Mouse (Mus musculus) myocyte (in vitro differentiated cells): ENCODE results near the gene Krt27. TPM values are rescaled to one million over a fixed set of nuclear protein-coding genes. Genes with fewer than 3 reads are reported as not detected.

Experiments used
- H3K27me3 ChIP-seq: one replicate; pipeline ENCODE4 v1.6.1; 2011; ENCODE audit not compliant: control insufficient read depth, insufficient read depth, insufficient read length
- H3K36me3 ChIP-seq: one replicate; pipeline ENCODE4 v1.6.1; 2011; ENCODE audit not compliant: control insufficient read depth, insufficient read depth
- H3K4me2 ChIP-seq: one replicate; pipeline ENCODE4 v1.6.1; 2011; ENCODE audit warnings: low read depth, control low read depth
- H3K4me3 ChIP-seq: one replicate; pipeline ENCODE4 v1.5.1; 2011; ENCODE audit warnings: mild to moderate bottlenecking, control low read depth, moderate library complexity
- H3K79me2 ChIP-seq: one replicate; pipeline ENCODE4 v1.6.1; 2011; ENCODE audit not compliant: control insufficient read depth, insufficient read depth
- H3ac ChIP-seq: one replicate; pipeline ENCODE4 v1.6.1; 2011; ENCODE audit not compliant: control insufficient read depth, insufficient read length
- CEBPB ChIP-seq: IDR thresholded peaks from 2 replicates; pipeline ENCODE4 v1.6.1; 2011; ENCODE audit warnings: mild to moderate bottlenecking, moderate library complexity; ENCODE audit not compliant: poor library complexity, insufficient read depth, severe bottlenecking
- E2F4 ChIP-seq: IDR thresholded peaks from one replicate; pipeline ENCODE4 v1.6.1; 2011; ENCODE audit warnings: mild to moderate bottlenecking, control low read depth, moderate library complexity; ENCODE audit not compliant: insufficient read depth
- MAX ChIP-seq: IDR thresholded peaks from one replicate; pipeline ENCODE4 v1.6.1; 2011; ENCODE audit warnings: low read depth, mild to moderate bottlenecking, control low read depth
- MYOD1 ChIP-seq, 3 experiments: IDR thresholded peaks; one replicate each; pipeline ENCODE4 v1.6.1; 2011; ENCODE audit warnings: control low read depth in 2 of 3, low read depth in 2 of 3, mild to moderate bottlenecking in 2 of 3, moderate library complexity in 1 of 3; ENCODE audit not compliant: insufficient read length in 2 of 3, control insufficient read depth in 1 of 3
- MYOG ChIP-seq, 3 experiments: IDR thresholded peaks; one replicate each; pipeline ENCODE4 v1.6.1; 2011; ENCODE audit warnings: control low read depth in 2 of 3, low read depth in 2 of 3, mild to moderate bottlenecking in 2 of 3; ENCODE audit not compliant: insufficient read length in 2 of 3, control insufficient read depth in 1 of 3, insufficient read depth in 1 of 3
- POLR2A ChIP-seq: IDR thresholded peaks from one replicate; pipeline ENCODE4 v1.6.1; 2011; ENCODE audit warnings: low read depth, mild to moderate bottlenecking, control low read depth, moderate library complexity; ENCODE audit not compliant: insufficient read length
- POLR2AphosphoS2 ChIP-seq: IDR thresholded peaks from one replicate; pipeline ENCODE4 v1.6.1; 2011; ENCODE audit warnings: low read depth, control low read depth; ENCODE audit not compliant: insufficient read length
- REST ChIP-seq: IDR thresholded peaks from one replicate; pipeline ENCODE4 v1.6.1; 2011; ENCODE audit warnings: mild to moderate bottlenecking, control low read depth, moderate library complexity; ENCODE audit not compliant: insufficient read depth, insufficient read length
- SRF ChIP-seq: IDR thresholded peaks from one replicate; pipeline ENCODE4 v1.6.1; 2011; ENCODE audit warnings: low read depth; ENCODE audit not compliant: control insufficient read depth, insufficient read length
- TCF12 ChIP-seq: IDR thresholded peaks from one replicate; pipeline ENCODE4 v1.6.1; 2011; ENCODE audit warnings: mild to moderate bottlenecking, control low read depth; ENCODE audit not compliant: poor library complexity, insufficient read depth, severe bottlenecking
- TCF3 ChIP-seq: IDR thresholded peaks from one replicate; pipeline ENCODE4 v1.6.1; 2011; ENCODE audit warnings: low read depth, control low read depth; ENCODE audit not compliant: insufficient read length
- USF1 ChIP-seq: IDR thresholded peaks from one replicate; pipeline ENCODE4 v1.6.1; 2011; ENCODE audit warnings: low read depth, mild to moderate bottlenecking, control low read depth, moderate library complexity
- polyA plus RNA-seq: library from polyadenylated mRNA; unstranded; fragments of >200 nt; fragmentation: generic; extraction: Trizol; gene quantifications from one replicate; pipeline ENCODE4 v1.2.1, GENCODE M21; 2012; ENCODE audit warnings: missing spikeins

Gene Krt27
- polyA plus RNA-seq, 1 experiment: not detected

GRCm38 (mm10) chr11:99321094-99321493, 29.8 kb downstream of the Krt27 start:
- no peak for TF ChIP-seq POLR2A
- Histone ChIP-seq H3K36me3 (no peaks in the 10 kb centered on the region), H3ac (no peak overlapping the region), H3K27me3 (peaks cover 26% of the 10 kb centered on the region), H3K79me2 (no peaks in the 10 kb centered on the region), H3K4me3 (no peak overlapping the region), H3K4me2 (no peak overlapping the region)

GRCm38 (mm10) chr11:99319127-99319526, 31.8 kb downstream of the Krt27 start:
- no peak for TF ChIP-seq E2F4
- TF ChIP-seq POLR2AphosphoS2: no peak
- no peak for TF ChIP-seq USF1
- TF ChIP-seq MYOG (IDR thresholded peaks at IDR 0.05; ENCODE audit: control insufficient read depth in 1 of 3, insufficient read depth in 1 of 3, insufficient read length in 2 of 3, low read depth in 2 of 3): no peak
- no peak for TF ChIP-seq MYOD1 (IDR thresholded peaks at IDR 0.05; ENCODE audit: control insufficient read depth in 1 of 3, insufficient read length in 2 of 3, low read depth in 2 of 3)
- no peak for TF ChIP-seq REST
- TF ChIP-seq CEBPB: no peak
- no peak for TF ChIP-seq MAX
- TF ChIP-seq TCF12: no peak
- no peak for TF ChIP-seq TCF3
- TF ChIP-seq SRF: no peak
- TF ChIP-seq POLR2A: no peak
- H3K79me2 ChIP-seq: no peaks in the 10 kb centered on the region
- no peaks in the 10 kb centered on the region for H3K36me3 ChIP-seq
- peaks cover 28% of the 10 kb centered on the region for H3K27me3 ChIP-seq
- no peak overlapping the region for H3ac ChIP-seq
- no peak overlapping the region for H3K4me2 ChIP-seq
- no peak overlapping the region for H3K4me3 ChIP-seq

GRCm38 (mm10) chr11:99316543-99316942, 34.4 kb downstream of the Krt27 start:
- H3K4me3 ChIP-seq: no peak overlapping the region
- no peak overlapping the region for H3ac ChIP-seq
- no peaks in the 10 kb centered on the region for H3K79me2 ChIP-seq
- H3K4me2 ChIP-seq: no peak overlapping the region
- peaks cover 28% of the 10 kb centered on the region for H3K27me3 ChIP-seq
- no peaks in the 10 kb centered on the region for H3K36me3 ChIP-seq
- TF ChIP-seq MYOD1 (IDR thresholded peaks at IDR 0.05; ENCODE audit: control insufficient read depth in 1 of 3, insufficient read length in 2 of 3, low read depth in 2 of 3) (no peak), TCF3 (no peak), REST (no peak), MAX (no peak), USF1 (no peak), CEBPB (no peak), POLR2A (no peak), TCF12 (no peak), SRF (no peak), E2F4 (no peak), MYOG (IDR thresholded peaks at IDR 0.05; ENCODE audit: control insufficient read depth in 1 of 3, insufficient read depth in 1 of 3, insufficient read length in 2 of 3, low read depth in 2 of 3) (no peak), POLR2AphosphoS2 (no peak)

GRCm38 (mm10) chr11:99314594-99314993, 36.3 kb downstream of the Krt27 start:
- TF ChIP-seq CEBPB: no peak
- Histone ChIP-seq H3K27me3 (peaks cover 28% of the 10 kb centered on the region), H3ac (no peak overlapping the region), H3K36me3 (no peaks in the 10 kb centered on the region), H3K79me2 (no peaks in the 10 kb centered on the region), H3K4me2 (no peak overlapping the region), H3K4me3 (no peak overlapping the region)

GRCm38 (mm10) chr11:99310882-99311281, 40.0 kb downstream of the Krt27 start:
- H3K4me3 ChIP-seq: no peak overlapping the region
- no peaks in the 10 kb centered on the region for H3K79me2 ChIP-seq
- no peak for TF ChIP-seq REST
- no peak for TF ChIP-seq MYOD1 (IDR thresholded peaks at IDR 0.05; ENCODE audit: control insufficient read depth in 1 of 3, insufficient read length in 2 of 3, low read depth in 2 of 3)
- TF ChIP-seq MAX: no peak
- TF ChIP-seq E2F4: no peak
- TF ChIP-seq CEBPB: no peak
- no peak for TF ChIP-seq POLR2AphosphoS2
- no peak for TF ChIP-seq USF1
- TF ChIP-seq SRF: no peak
- no peak overlapping the region for H3ac ChIP-seq
- no peaks in the 10 kb centered on the region for H3K36me3 ChIP-seq
- H3K4me2 ChIP-seq: no peak overlapping the region
- H3K27me3 ChIP-seq: peaks cover 13% of the 10 kb centered on the region
